Mouse (Mus musculus) gonadal fat pad, adult 2 months (tissue): Measurements from ENCODE around the gene Tulp3. TPM values are rescaled to one million over a fixed set of nuclear protein-coding genes. Genes with fewer than 3 reads are reported as not detected.
A peak's percentile ranks its signal among the peaks of the same experiment; 100 is the strongest.

Source experiments
- DNase-seq: peaks from one replicate; pipeline ENCODE4 v3.0.0-alpha.2; 2012; ENCODE audit warnings: low read depth
- polyA plus RNA-seq: library from polyadenylated mRNA; depleted of rRNA; stranded (reverse); fragments of >200 nt; gene quantifications from 2 replicates; pipeline ENCODE4 v1.2.3, GENCODE M21; 2012; rRNA removed

Tulp3 gene
- polyA plus RNA-seq, 1 experiment = 18.7 TPM

DNA sequence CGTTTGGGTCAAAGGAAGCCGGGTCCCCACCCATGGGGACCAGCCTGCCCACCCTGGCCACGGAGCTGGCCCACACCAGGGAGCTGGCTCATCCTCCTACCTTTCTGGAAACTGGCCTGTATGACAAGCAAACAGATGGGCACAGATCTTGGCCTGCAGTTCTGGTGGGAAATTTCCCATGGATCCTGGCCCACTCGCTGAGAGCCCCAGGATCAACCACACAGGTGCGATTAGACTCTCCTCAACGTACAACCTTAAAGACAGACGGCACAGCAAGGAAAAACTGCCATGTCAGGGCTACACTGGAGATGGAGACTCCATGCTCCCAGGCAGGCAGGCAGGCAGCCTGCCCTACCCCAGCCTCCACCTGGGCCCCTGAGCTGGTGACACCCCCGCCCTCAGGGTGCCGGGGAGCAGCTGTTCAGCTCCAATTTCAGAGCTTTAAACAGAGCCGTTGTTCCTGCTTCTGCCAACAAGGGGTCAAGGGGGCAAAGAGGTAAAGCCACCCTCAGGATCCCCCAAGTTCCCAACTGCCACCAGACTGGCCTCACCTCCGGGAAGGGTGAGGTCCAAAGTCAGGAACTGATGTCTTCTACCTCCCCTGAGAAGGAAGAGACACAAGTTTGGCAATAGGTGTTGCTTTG is 58.8 kb downstream of the Tulp3 start:
- no peak for DNase-seq

DNA sequence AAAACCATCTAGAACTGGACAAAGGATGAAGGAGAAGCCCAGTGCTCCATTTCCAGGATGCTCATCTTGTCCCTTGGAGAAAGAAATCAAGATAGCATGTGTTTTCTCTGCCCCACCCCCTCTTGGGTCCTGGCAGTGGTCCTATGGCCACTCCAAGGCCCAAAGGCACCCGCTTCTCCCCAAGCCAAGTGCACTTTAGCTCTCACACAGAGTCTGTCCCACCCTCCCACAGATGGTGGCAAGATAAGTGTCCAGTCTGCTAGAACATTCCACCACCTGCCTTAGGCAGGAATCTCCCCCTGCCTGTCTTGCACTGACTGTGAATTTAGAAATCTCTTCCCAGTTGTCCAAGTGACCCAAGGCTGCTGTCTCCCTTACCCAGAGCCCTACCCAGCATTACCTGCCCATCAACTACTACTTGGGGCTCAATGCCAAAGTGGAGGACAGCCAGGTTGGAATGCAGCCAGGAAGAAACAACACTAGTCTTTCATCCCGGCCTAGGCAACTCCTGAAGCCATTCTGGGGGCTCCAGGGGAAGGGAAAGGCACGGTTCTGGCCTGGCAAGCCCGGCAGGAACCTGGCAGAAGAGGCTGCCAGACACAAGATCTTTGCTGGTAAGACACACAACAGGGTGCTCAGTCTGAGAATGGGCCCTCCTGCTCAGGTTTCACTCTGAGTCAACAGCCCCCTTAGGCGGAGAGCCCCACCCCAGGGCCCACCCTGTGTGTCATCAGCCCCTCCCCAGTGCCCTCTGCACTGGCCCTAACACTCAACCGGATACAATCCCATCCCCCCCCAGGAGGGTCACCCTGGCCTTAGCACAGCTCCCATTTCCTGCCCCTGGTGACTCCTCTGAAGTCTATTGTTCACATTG is 59.5 kb downstream of the Tulp3 start:
- peak; percentile 99 for DNase-seq

DNA sequence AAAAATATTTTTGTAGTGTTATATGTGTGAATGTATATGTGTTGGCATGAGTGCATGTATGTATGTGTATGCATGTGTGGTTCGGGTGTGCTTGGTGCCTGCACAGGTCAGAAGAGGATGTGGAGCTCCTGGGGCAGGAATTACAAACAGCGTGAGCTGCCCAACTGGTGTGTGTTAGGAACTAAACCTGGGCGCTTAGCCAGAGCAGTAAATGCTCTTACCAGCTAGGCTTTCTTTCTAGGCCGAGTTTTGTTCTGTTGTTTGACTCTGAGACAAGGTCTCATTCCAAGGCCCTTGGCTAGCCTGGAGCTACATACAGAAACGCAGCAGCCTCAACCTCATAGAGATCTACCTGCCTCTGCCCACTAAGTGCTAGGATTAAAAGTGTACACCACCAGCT is 64.4 kb downstream of the Tulp3 start:
- DNase-seq = no peak

DNA sequence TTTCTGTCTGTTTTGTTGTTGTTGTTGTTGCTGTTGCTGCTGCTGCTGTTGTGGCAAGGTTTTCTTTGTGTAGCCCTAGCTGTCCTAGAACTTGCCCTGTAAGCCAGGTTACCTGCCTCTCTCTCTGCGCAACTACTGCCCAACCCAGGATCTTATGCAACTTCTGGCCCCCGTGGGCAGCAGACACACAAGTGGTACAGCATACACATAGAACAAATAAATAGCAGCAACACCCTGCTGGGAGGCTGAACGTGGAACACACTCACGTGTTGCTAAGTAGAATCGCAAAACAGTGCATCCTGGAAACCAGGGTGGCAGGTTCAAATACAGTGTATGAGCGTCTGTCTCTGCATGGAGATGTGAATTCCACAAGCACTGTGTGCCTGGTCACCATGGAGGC is 67.0 kb downstream of the Tulp3 start:
- no peak for DNase-seq

DNA sequence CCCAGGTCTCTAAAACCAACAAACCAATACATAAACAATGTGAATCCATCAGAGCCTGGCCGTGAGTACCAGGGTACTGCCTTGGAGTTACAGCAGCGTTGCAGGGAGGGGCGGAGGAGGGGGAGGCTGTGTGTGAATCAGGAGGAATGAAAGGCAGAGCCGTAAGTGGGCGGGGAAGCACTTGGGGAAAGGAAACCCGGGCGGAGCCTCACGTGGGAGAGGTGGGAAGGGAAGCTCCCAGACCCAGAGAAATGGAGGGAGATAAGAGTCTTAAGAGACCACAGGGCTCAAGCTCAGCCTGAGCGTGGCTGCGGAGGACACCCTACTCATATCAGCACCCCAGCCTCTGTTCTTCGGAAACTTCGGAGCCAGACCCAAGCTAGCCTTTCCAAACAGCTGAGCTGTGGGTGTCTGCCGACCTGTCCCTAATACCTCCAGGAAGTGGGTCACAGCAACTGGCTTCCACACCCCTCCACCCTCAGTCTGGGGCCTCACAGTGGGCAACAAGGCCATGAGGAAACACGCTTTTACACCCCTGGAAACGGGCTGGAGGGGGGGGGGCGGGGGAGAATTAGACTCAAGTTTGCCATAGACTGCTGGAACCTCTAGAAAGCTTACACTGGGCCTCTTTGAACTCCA is 69.7 kb downstream of the Tulp3 start:
- no peak for DNase-seq

DNA sequence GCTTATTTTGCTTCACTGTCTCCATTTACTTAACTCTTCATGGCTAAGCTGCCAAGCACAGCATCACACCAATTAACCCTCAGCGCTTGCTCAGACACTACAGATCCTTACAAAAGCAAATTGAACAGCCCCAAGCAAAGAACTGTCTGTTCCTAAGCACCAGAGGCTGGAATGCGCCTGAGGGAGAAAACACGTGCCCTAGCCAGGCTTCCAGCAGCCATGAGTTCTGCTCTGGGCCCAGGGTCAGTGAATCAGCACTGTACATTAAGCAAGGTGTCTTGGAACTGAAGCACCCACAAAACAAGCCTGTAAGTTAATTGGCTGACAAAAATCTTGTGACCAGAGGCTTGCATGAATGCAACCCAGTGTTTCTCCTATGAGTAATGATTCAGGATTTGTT is 73.5 kb downstream of the Tulp3 start:
- DNase-seq = no peak

DNA sequence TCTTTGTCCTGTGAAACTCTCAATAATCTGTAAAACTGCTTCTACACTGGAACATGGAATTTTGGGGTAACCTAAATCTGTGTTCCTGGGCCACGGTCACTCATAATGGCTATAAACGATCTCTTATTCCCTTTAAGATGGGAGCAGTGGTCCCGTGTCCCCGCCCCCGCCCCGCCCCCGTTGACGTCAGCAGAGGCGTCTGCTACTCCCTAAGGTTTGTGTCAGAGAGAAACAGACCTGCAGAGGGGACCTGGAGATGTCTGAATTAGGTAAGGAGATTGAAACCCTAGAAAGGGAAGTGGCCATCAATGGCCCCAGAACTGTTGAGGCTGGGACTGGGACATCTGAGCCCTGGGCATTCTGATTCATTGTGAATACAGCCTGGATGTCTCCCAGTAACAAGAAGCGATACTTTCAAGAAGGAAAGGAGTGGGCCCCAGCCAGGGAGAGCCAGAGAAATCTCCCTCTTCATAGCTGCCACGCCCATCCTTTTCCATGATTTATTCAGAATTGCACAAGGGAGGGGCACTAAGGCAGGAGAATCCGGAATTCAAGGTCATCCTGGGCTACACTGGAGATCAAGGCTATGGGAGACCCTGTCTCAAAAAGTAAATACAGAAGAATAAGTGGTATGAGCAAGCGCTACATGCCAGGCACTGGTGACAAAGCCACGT is 75.0 kb downstream of the Tulp3 start:
- DNase-seq = no peak

DNA sequence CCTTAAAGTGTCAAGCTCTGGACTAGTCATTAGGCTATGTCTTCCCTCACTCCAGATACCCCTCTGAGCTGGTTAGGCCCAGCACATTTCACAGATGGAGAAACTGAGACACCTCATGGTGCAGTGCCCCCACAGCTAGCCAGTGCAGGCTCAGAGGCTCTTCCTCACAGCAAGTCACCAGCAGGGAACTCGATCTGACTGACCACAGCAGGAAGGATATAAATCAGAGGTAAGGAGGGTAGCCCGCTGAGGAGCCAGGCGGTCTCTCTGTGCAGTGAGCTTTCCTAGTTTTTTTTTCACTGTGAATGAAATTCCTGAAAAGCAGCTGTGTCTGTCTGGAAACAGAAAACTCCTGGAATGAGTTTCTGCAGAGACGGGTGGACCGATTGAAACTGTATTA is 76.0 kb downstream of the Tulp3 start:
- no peak for DNase-seq

DNA sequence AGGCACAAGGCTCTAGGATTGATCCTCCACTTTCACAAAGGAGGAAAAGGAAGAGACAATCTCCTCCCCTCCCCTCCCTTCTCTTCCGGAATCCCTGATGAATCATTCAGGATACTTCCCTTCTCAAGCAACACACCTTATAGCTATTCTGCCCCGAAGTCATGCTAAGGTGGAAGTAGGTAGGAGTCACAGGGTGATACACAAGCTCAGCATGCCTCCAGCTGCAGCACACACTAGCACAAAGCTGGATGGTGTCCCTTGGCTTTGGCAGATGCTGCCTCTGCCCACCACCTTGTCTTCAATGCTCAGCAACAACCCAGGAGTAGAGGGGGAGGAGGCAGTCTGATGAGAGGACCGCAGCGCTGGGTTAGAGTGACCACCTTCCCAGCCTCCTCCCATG is 76.6 kb downstream of the Tulp3 start:
- DNase-seq = no peak

DNA sequence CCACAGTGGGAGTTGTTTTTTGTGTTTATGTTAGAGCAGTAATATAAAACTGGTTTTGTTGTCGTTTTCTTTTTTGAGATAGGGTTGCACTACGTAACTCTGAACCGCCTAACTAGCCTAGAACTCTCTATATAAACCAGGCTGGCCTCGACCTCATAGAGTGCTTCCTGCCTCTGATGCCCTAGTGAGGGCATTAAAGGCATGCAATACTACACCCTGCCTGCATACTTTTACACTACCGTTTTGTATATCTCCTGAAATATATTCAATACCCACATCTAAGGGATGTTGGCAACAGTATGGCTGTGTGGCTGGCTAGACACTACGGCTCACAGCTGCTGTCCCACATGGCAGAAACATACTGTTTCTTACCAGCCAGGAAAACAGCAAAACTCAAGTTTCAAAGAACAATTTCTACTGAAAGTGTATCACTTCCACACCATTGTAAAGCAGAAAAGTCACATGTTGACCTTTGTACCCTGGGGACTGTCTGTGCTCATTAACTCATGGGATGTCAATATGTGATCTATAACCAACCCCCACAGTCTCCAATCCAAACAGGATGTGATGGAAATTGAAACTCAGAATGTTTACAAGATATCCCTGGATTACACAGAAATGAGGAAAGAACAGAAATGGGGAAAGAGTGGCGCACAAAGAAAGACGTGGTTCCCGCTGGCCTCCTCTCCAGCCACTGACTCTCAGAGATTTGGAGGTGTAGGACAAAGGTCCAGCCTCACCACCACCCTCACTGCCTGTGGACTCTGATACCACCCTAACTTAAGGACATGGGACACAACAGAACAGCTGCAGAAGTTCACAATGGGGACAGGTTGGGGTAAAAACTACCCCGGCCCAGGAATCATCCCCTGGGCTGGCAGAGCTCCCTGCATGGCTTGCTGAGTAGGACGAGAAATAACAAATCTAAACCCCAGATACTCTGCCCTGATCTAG is 78.2 kb downstream of the Tulp3 start:
- no peak for DNase-seq

DNA sequence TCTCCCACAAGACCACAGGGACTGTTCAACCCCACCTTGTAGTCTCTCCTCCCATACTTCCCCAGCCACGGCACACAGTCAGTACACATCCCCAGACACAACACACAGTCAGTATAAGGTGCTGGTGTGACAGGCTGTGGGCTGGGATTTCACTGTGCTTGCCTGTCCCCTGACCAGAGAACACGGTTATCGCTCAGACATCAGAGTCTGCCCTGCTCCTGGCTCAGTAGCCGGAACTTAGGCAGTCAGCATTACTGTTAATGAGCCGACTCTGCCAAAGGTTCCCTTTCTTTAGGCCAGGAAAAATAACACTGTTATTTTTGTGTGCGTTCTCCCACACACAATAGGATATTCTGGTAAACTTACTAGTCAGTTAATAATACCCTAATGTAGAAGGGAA is 79.3 kb downstream of the Tulp3 start:
- DNase-seq = no peak

DNA sequence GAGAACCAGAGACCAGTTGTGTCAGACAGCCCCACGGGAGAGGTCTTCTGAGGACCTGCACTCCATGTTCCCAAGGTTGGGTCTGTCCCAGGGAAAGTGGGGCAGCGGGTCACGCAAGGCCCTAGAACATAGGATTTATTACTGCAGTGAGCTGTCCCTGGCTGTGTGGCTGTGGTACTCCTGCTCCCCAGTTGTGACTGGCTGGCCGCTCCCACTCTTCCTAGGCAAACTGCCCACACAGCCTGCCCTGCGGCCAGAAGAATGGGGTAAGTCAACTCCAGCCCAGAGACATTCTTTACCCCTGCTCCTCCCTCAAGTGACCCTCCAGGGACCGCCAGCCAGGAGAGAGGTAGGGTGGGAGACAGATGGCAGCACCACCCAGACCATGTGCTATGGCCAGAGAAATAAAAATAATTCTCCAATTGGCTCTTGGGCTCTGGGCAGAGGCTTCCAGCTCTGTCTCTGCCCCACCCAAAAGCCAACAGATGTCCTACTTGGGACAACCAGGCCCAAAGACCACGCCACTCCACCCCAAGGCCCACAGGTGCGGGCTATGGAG is 80.1 kb downstream of the Tulp3 start:
- no peak for DNase-seq

DNA sequence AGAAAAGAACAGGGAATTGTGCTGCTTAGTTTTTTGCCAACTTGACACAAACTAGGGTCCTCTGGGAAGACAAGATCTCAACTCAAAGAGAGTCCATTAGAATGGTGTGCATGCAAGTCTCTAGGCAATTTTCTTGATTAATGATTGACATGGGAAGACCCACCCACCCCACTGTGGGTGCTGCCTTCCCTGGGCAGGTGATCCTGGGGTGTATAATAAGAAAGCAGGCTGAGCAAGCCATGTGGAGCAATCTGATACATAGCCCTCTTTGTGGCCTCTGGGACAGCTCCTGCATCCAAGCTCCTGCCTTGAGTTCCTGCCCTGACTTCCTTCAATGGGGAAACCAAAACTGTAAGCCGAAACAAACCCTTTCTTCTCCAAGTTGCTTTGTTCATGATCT is 82.1 kb downstream of the Tulp3 start:
- DNase-seq = no peak

DNA sequence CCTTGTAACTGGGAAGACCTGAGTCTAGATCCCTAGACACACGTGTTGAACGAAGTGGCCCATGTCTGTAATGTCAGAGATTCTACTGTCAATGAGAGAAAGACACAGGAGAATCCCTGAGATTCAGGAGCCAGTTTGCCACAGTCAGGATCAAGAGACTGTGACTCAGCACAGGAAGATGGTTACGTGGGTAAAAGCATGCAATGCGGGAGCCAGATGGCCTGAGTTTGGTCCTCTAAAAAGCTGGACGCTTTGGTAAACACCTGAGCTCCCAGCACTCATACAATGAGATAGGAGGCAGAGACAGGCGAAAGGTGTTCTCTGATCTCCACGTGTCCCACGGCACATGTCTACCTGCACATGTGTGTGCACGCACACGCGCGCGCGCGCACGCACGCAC is 82.9 kb downstream of the Tulp3 start:
- DNase-seq = no peak

Other genes starting within 250 kb of the Tulp3 start
- gene Tspan9, start 212.3 kb downstream of the Tulp3 start, polyA plus RNA-seq = 91.2 and 113 TPM in 2 replicates
- gene Tead4, start 55.0 kb downstream of the Tulp3 start, polyA plus RNA-seq = 1.8 and 2.0 TPM in 2 replicates
- 6.7 and 10.2 TPM in 2 replicates for gene Rhno1, start 7.1 kb upstream of the Tulp3 start, polyA plus RNA-seq
- gene Foxm1, start 7.1 kb upstream of the Tulp3 start, polyA plus RNA-seq = 3.0 and 4.5 TPM in 2 replicates
- gene Tex52, start 19.6 kb upstream of the Tulp3 start, polyA plus RNA-seq = 0.18 and 0.20 TPM in 2 replicates
- gene Gm44596, start 19.7 kb upstream of the Tulp3 start, polyA plus RNA-seq = not detected in 2 replicates
- 7.5 and 8.2 TPM in 2 replicates for gene Nrip2, start 43.4 kb upstream of the Tulp3 start, polyA plus RNA-seq
- 19.1 and 23.0 TPM in 2 replicates for gene Itfg2, start 69.1 kb upstream of the Tulp3 start, polyA plus RNA-seq
- 159 and 223 TPM in 2 replicates for gene Fkbp4, start 82.8 kb upstream of the Tulp3 start, polyA plus RNA-seq
- 1.4 and 4.0 TPM in 2 replicates for gene Pzp, start 170.9 kb upstream of the Tulp3 start, polyA plus RNA-seq
- gene A2ml1, start 225.8 kb upstream of the Tulp3 start, polyA plus RNA-seq = 17.2 and 17.6 TPM in 2 replicates